Mouse (Mus musculus) c-Kit-positive CD71-positive TER-119-positive erythroid progenitor cells, embryonic 14.5 days (primary cell): ENCODE results near the gene Serpina10.
"Not testable (repeated sequence)": the region's sequence is repeated elsewhere in the genome, so short reads cannot be mapped to it uniquely, and the experiment has no call there.

Experiments used
- DNase-seq: peaks from one replicate; pipeline ENCODE4 v3.0.0-alpha.2; 2013; ENCODE audit warnings: low spot score

The Serpina10 gene

GRCm38 (mm10) chr12:103615141-103615540, 16.1 kb downstream of the Serpina10 start:
- no peak for DNase-seq

GRCm38 (mm10) chr12:103601839-103602238, 29.4 kb downstream of the Serpina10 start:
- no peak for DNase-seq

- no peak for DNase-seq
These were observed 30.9 kb downstream of the Serpina10 start for GRCm38 (mm10) chr12:103600364-103600763.

GRCm38 (mm10) chr12:103598411-103598810, 32.8 kb downstream of the Serpina10 start:
- no peak for DNase-seq

GRCm38 (mm10) chr12:103583771-103584170, 47.5 kb downstream of the Serpina10 start:
- no peak for DNase-seq

GRCm38 (mm10) chr12:103578148-103578547, 53.1 kb downstream of the Serpina10 start:
- DNase-seq, result not testable (repeated sequence)

- no peak for DNase-seq
These were observed 61.6 kb downstream of the Serpina10 start for GRCm38 (mm10) chr12:103569690-103570089.

- DNase-seq, result no peak
These were observed 64.1 kb downstream of the Serpina10 start for GRCm38 (mm10) chr12:103567129-103567528.

- no peak for DNase-seq
These were observed 66.1 kb downstream of the Serpina10 start for GRCm38 (mm10) chr12:103565151-103565550.
